Mouse (Mus musculus) embryonic fibroblast, embryonic 13.5 days (primary cell): ENCODE results near the gene Elf2. TPM values are rescaled to one million over a fixed set of nuclear protein-coding genes. Genes with fewer than 3 reads are reported as not detected.

Source experiments
- H3K27ac ChIP-seq: 2 replicates; pipeline ENCODE4 v1.5.1; 2012; ENCODE audit warnings: low read length, control low read depth, inconsistent platforms; ENCODE audit not compliant: insufficient read depth
- H3K4me1 ChIP-seq: 2 replicates; pipeline ENCODE4 v1.6.1; 2011; ENCODE audit warnings: low read length; ENCODE audit not compliant: control insufficient read depth, insufficient read depth
- H3K4me3 ChIP-seq: 2 replicates; pipeline ENCODE4 v1.5.1; 2011; ENCODE audit warnings: mild to moderate bottlenecking, control low read depth, low read length; ENCODE audit not compliant: insufficient read depth
- CTCF ChIP-seq: IDR thresholded peaks from 2 replicates; pipeline ENCODE4 v1.5.1; 2011; ENCODE audit warnings: mild to moderate bottlenecking, control low read depth, low read length, moderate library complexity, borderline replicate concordance; ENCODE audit not compliant: insufficient read depth
- POLR2A ChIP-seq: IDR thresholded peaks from 2 replicates; pipeline ENCODE4 v1.6.1; 2011; ENCODE audit warnings: low read depth, mild to moderate bottlenecking, control low read depth, low read length, moderate library complexity
- polyA plus RNA-seq: library from polyadenylated mRNA; stranded (reverse); fragments of >200 nt; gene quantifications from 2 replicates; pipeline ENCODE4 v1.2.4, GENCODE M21; 2011; ENCODE audit warnings: low read depth; ENCODE audit not compliant: missing spikeins, insufficient read length

Gene Elf2
- polyA plus RNA-seq, 1 experiment: 53.4 TPM

DNA sequence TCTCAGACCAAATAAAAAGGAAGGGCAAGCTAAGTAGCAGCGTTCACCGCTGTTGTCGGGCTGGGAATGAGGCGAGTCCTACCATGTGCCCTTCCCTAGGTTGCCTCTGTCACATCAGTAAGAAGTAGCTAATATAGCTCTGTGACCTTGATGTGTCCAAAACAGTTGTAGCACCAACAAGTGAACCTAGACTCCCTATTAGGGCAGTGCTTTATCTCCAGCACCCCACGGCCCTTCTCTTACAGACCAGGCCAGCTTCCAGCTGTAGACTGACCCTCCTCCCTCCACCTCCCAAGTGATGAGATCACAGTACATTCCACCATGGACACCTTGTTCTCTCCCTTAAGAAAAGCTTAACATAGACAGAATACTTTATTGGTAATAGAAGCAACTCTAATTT lies 82.4 kb downstream of the Elf2 start:
- Histone ChIP-seq H3K4me1 (no peaks in the 10 kb centered on the region), H3K27ac (no peak overlapping the region), H3K4me3 (no peak overlapping the region)
- TF ChIP-seq CTCF: no peak
- TF ChIP-seq POLR2A: no peak

DNA sequence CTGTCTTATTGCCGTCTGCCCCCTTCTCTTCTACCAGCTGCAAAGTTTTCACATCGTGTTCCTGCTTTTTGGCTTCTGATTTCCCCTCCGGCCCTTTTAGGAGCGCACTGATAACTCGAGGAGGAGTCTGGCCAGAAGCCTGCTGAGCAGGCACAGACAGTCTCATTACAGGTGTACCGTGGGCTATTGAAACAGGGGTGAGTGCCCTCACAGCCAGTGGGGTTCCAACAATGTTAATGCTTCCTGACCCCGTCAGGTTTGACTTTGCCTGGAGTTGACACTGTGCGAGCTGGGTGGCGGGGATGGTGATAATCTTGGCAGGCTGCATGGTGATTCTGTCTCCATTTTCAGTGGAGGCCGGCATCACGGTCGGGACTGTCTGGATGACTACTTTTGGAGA lies 84.0 kb downstream of the Elf2 start:
- no peak overlapping the region for H3K27ac ChIP-seq
- H3K4me3 ChIP-seq: no peak overlapping the region
- TF ChIP-seq POLR2A: no peak
- no peak for TF ChIP-seq CTCF
- no peaks in the 10 kb centered on the region for H3K4me1 ChIP-seq

DNA sequence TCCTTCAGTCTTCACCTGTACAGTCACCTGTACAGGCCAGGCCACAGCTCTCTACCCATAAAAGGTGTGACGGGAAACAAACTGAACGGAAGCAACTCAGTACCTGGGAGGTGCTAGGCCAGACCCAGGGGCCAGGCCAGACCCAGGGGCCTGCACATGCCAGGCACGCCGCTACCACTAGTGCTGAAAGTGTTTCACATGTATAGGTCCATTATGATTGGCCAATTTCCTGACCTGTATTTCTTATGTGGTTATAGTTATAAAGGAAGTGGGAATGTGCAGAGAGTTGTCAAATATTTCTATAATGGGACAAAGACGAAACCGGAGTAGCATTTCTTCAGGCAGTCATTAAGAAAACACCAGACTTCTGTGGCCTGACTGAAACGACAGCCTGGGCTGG lies 85.7 kb downstream of the Elf2 start:
- TF ChIP-seq CTCF (no peak), POLR2A (no peak)
- no peak overlapping the region for H3K27ac ChIP-seq
- H3K4me3 ChIP-seq: no peak overlapping the region
- H3K4me1 ChIP-seq: no peaks in the 10 kb centered on the region

DNA sequence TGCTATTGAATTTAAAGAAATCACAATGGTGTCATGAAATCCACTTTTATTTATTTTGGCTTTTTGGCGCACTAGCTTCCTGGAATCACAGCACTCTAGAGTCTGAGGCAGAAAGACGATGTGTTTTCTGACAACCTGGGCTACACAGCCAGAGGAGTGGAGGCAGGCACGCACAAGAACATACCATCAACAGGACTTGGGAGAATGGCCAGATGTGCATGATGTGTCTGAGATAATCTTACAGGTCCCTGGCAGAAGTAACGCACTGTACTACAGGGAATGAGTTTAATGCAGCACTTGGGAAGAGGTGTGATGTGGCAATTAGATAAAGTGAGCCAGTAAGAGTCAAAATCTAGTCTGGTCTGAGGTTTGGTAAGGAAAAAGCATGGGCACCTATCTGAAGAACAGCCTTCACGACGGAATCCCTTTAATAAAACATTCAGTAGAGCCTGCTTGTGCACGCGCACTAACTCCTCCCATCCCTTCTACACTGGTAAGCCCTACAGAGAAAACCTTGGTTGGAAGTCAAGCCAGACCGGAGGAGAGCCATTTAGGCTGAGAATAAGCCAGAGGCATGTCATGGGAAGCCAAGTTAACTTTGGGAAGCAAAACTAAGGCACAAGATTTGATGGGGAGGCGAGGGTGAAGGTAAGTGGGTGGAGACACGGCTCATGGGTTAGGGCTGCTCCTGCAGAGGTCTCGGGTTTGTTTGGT lies 87.6 kb downstream of the Elf2 start:
- Histone ChIP-seq H3K4me3 (no peak overlapping the region), H3K4me1 (no peaks in the 10 kb centered on the region), H3K27ac (no peak overlapping the region)
- TF ChIP-seq CTCF (no peak), POLR2A (no peak)

DNA sequence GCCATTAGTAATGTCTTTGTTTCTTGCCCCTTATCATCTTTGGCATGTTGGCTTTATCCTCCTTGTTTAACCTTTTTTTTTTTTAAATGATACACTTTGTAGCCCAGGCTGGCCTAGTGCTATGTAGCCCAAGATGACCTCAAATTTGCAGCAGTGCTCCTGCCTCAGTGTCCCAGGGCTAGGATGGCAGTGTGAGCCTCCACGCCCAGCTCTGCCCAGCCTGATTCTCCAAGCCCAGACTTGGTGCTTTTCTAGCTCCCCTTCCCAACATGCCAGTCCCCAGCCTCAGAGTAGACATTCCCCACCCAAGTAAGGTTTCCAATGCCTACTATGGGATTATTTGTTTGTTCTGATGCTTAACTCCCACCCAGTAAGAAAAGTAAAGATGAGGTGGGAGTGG lies 88.2 kb downstream of the Elf2 start:
- no peak for TF ChIP-seq POLR2A
- no peak for TF ChIP-seq CTCF
- no peak overlapping the region for H3K4me3 ChIP-seq
- no peak overlapping the region for H3K27ac ChIP-seq
- H3K4me1 ChIP-seq: no peaks in the 10 kb centered on the region

DNA sequence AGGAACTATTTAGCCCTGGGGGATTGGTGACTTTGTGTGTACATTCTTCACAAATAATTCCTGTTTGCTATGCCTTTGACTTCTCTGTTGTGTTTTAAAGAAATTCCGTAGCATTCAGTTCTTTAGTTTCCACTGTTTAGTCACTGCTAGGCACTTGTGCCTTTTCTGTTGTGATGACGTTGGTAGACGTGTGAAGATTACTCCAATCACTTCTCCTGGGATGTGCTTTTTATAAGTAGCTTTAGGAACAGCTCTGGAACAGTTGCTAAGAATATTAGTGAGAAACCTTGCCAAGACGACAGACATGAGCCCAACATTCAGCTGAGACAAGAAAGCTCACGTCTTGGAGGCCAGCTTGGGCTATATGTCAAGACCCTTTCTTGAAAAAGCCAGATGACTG lies 89.4 kb downstream of the Elf2 start:
- no peaks in the 10 kb centered on the region for H3K4me1 ChIP-seq
- no peak for TF ChIP-seq POLR2A
- TF ChIP-seq CTCF: no peak
- H3K27ac ChIP-seq: no peak overlapping the region
- H3K4me3 ChIP-seq: no peak overlapping the region

DNA sequence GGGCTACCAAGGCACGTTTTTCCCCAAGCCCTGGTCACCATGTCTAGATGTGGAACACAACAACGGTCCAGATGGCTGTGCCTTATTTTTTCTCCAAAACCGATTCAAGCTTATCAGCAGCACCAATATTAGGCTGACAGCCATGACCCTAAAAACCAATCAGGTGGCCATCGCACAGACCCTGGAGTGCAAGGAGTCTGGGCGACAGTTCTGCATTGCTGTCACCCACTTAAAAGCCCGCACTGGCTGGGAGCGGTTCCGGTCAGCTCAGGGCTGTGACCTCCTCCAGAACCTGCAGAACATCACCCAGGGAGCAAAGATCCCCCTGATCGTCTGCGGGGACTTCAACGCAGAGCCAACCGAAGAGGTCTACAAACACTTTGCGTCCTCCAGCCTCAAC lies 90.6 kb downstream of the Elf2 start:
- H3K27ac ChIP-seq: no peak overlapping the region
- TF ChIP-seq CTCF: no peak
- no peak for TF ChIP-seq POLR2A
- H3K4me3 ChIP-seq: no peak overlapping the region
- H3K4me1 ChIP-seq: no peaks in the 10 kb centered on the region

DNA sequence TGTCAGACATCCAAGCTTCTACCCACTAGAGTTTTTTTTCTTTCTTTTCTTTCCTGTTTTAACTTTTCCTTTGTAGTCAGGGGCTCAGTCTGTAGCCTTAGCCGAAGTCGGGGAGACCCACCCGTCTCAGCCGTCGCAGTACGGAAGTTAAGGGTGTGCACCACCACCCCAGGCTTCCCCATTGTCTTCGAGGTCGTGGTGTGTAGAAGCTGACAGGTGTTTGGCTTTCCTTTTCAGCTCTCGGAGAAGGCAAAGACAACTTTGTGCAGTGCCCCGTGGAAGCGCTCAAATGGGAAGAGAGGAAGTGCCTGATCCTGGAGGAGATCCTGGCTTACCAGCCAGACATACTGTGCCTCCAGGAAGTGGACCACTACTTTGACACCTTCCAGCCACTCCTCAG lies 91.0 kb downstream of the Elf2 start:
- no peaks in the 10 kb centered on the region for H3K4me1 ChIP-seq
- H3K4me3 ChIP-seq: no peak overlapping the region
- no peak overlapping the region for H3K27ac ChIP-seq
- TF ChIP-seq CTCF (no peak), POLR2A (no peak)

DNA sequence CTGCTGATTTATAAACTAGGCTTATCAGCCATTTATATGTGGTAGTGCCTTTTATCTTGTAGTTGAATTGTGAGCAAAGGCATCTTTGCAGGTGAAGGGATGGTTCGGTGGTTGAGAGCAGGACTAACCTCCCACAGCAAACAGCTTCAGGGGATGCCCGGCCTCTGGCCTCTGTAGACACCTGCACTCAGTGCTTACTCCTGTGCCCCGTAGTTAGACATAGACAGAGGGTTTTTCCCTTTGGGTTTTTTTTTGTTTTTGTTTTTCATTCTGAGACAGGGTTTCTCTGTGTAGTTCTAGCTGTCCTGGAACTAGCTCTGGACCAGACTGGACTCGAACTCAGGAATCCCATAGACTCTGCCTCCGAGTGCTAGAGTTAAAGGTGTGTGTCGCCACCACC lies 91.9 kb downstream of the Elf2 start:
- no peak for TF ChIP-seq POLR2A
- TF ChIP-seq CTCF: no peak
- H3K4me1 ChIP-seq: no peaks in the 10 kb centered on the region
- H3K4me3 ChIP-seq: no peak overlapping the region

DNA sequence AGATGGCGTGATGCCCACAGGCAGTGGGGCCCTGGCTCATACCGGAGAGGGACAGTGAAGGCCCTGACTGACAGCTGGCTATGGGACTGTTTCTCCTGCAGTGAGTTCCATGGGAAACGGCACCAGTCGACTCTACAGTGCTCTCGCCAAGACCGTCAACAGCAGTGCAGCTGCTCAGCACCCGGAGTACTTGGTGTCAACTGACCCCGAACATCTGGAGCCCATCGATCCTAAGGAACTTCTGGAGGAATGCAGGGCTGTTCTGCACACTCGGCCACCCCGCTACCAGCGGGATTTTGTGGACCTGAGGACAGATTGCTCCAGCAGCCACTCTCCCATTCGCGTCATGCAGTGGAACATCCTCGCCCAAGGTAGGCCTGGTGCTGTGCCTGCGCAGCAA lies 92.8 kb downstream of the Elf2 start:
- H3K4me3 ChIP-seq: no peak overlapping the region
- no peak overlapping the region for H3K27ac ChIP-seq
- H3K4me1 ChIP-seq: no peaks in the 10 kb centered on the region
- TF ChIP-seq CTCF (no peak), POLR2A (no peak)

More for the DNA sequence above, 91.9 kb downstream of the Elf2 start:
- no peak overlapping the region for H3K27ac ChIP-seq
